Mouse (Mus musculus) lung, embryonic 16.5 days (tissue): Measurements from ENCODE around the gene Kbtbd4. TPM values are rescaled to one million over a fixed set of nuclear protein-coding genes. Genes with fewer than 3 reads are reported as not detected.

ENCODE experiments used
- ATAC-seq: fragments of 200-750 bp; cut with Nextera tagmentation; 2 replicates; pipeline ENCODE4 v1.8.0; 2017; ENCODE audit warnings: low read depth, mild to moderate bottlenecking, moderate library complexity
- H3K27ac ChIP-seq: fragments of 300-500 bp; sonication (generic); 2 replicates; pipeline ENCODE4 v1.5.1; 2014; ENCODE audit warnings: mild to moderate bottlenecking, control low read depth, low read length
- H3K27me3 ChIP-seq: fragments of 300-500 bp; sonication (generic); 2 replicates; pipeline ENCODE4 v1.6.1; 2014; ENCODE audit warnings: low read depth, low read length, mixed read lengths; ENCODE audit not compliant: control insufficient read depth, insufficient read depth
- H3K36me3 ChIP-seq: fragments of 300-500 bp; sonication (generic); 2 replicates; pipeline ENCODE4 v1.6.1; 2014; ENCODE audit warnings: low read length; ENCODE audit not compliant: control insufficient read depth, insufficient read depth
- H3K4me1 ChIP-seq: fragments of 300-500 bp; sonication (generic); replicated peaks from 2 replicates; pipeline ENCODE4 v1.6.1; 2014; ENCODE audit warnings: low read length, mixed read lengths; ENCODE audit not compliant: control insufficient read depth, insufficient read depth
- H3K4me2 ChIP-seq: fragments of 300-500 bp; sonication (generic); 2 replicates; pipeline ENCODE4 v1.6.1; 2014; ENCODE audit warnings: low read depth, low read length, control low read depth
- H3K4me3 ChIP-seq: fragments of 300-500 bp; sonication (generic); 2 replicates; pipeline ENCODE4 v1.5.1; 2014; ENCODE audit warnings: mild to moderate bottlenecking, low read length, control low read depth
- H3K9ac ChIP-seq: fragments of 300-500 bp; sonication (generic); 2 replicates; pipeline ENCODE4 v1.6.1; 2014; ENCODE audit warnings: low read length, control low read depth
- H3K9me3 ChIP-seq: fragments of 300-500 bp; sonication (generic); 2 replicates; pipeline ENCODE4 v1.6.1; 2016; ENCODE audit warnings: low read length; ENCODE audit not compliant: control insufficient read depth
- WGBS: fragments of 180-500 bp; shearing (Covaris S2); extraction: QIAGEN DNeasy Blood & Tissue Kit; methylation state at CpG from one replicate; pipeline ENCODE4 v1.1.7; 2014; 5-methylcytosine and 5-hydroxymethylcytosine counted together
- polyA plus RNA-seq: library from polyadenylated mRNA; unstranded; fragments of >200 nt; fragmentation: Nextera tagmentation; extraction: Ambion mirVana; gene quantifications from 2 replicates; pipeline ENCODE4 v1.2.1, GENCODE M21; 2015

Kbtbd4 gene
- polyA plus RNA-seq, 1 experiment from 2014 or later: 36.5 TPM

GRCm38 (mm10) chr2:90916560-90917232 is 12.2 kb downstream of the Kbtbd4 start:
- ATAC-seq: peak; percentile 23; the same call in 1 of the 2 replicates
- 18% methylated on average over 7 of the region's 7 CpGs for WGBS

GRCm38 (mm10) chr2:90917233-90917998 is 12.9 kb downstream of the Kbtbd4 start:
- WGBS: under 1% methylated on average over 64 of the region's 73 CpGs
- Histone ChIP-seq H3K9ac (peak overlapping the region; percentile 98), H3K36me3 (peaks cover 8% of the 10 kb centered on the region), H3K4me1 (peaks cover 21% of the 10 kb centered on the region), H3K27ac (peak overlapping the region; percentile 92), H3K9me3 (no peaks in the 10 kb centered on the region), H3K4me2 (peak overlapping the region; percentile 93), H3K27me3 (no peaks in the 10 kb centered on the region), H3K4me3 (peak overlapping the region; percentile 76)
- peak; percentile 92 for ATAC-seq

More at GRCm38 (mm10) chr2:90916560-90917232, 12.2 kb downstream of the Kbtbd4 start:
- peak overlapping the region; percentile 98 for H3K9ac ChIP-seq
- H3K27me3 ChIP-seq: no peaks in the 10 kb centered on the region
- H3K4me1 ChIP-seq: peaks cover 21% of the 10 kb centered on the region
- H3K9me3 ChIP-seq: no peaks in the 10 kb centered on the region
- peak overlapping the region; percentile 93 for H3K4me2 ChIP-seq
- peak overlapping the region; percentile 92 for H3K27ac ChIP-seq
- peaks cover 13% of the 10 kb centered on the region for H3K36me3 ChIP-seq
- H3K4me3 ChIP-seq: peak overlapping the region; percentile 76

- Histone ChIP-seq H3K9ac (peak overlapping the region; percentile 98), H3K4me1 (peaks cover 21% of the 10 kb centered on the region), H3K27ac (peak overlapping the region; percentile 92), H3K36me3 (peaks cover 2% of the 10 kb centered on the region; the same call in 1 of the 2 replicates), H3K9me3 (no peaks in the 10 kb centered on the region), H3K4me2 (peak overlapping the region; percentile 93), H3K4me3 (peak overlapping the region; percentile 76), H3K27me3 (no peaks in the 10 kb centered on the region)
- 13% methylated on average over 12 of the region's 16 CpGs for WGBS
- peak; percentile 65 for ATAC-seq
Observed at GRCm38 (mm10) chr2:90917999-90918698, 13.6 kb downstream of the Kbtbd4 start.

GRCm38 (mm10) chr2:90921178-90921577 is 16.6 kb downstream of the Kbtbd4 start:
- WGBS: 48% methylated on average over 1 of the region's 1 CpGs
- Histone ChIP-seq H3K27me3 (no peaks in the 10 kb centered on the region), H3K27ac (no peak overlapping the region), H3K9ac (no peak overlapping the region), H3K4me1 (peaks cover 9% of the 10 kb centered on the region), H3K36me3 (no peaks in the 10 kb centered on the region), H3K4me3 (no peak overlapping the region), H3K9me3 (no peaks in the 10 kb centered on the region), H3K4me2 (no peak overlapping the region)
- no peak for ATAC-seq

GRCm38 (mm10) chr2:90922636-90923035 is 18.1 kb downstream of the Kbtbd4 start:
- Histone ChIP-seq H3K9me3 (no peaks in the 10 kb centered on the region), H3K27ac (no peak overlapping the region), H3K36me3 (no peaks in the 10 kb centered on the region), H3K4me1 (peaks cover 4% of the 10 kb centered on the region; the same call in 1 of the 2 replicates), H3K4me3 (no peak overlapping the region), H3K9ac (no peak overlapping the region), H3K4me2 (no peak overlapping the region), H3K27me3 (no peaks in the 10 kb centered on the region)
- 89% methylated on average over 2 of the region's 2 CpGs for WGBS
- no peak for ATAC-seq

- no peaks in the 10 kb centered on the region for H3K36me3 ChIP-seq
- no peaks in the 10 kb centered on the region for H3K27me3 ChIP-seq
- ATAC-seq: no peak
- H3K4me1 ChIP-seq: no peaks in the 10 kb centered on the region
- H3K9me3 ChIP-seq: no peaks in the 10 kb centered on the region
- H3K4me2 ChIP-seq: no peak overlapping the region
- no peak overlapping the region for H3K27ac ChIP-seq
- no peak overlapping the region for H3K4me3 ChIP-seq
- WGBS: 80% methylated on average over 13 of the region's 13 CpGs
- H3K9ac ChIP-seq: no peak overlapping the region
Observed at GRCm38 (mm10) chr2:90928566-90928965, 24.0 kb downstream of the Kbtbd4 start.

GRCm38 (mm10) chr2:90931829-90932228 is 27.3 kb downstream of the Kbtbd4 start:
- ATAC-seq: no peak

GRCm38 (mm10) chr2:90932273-90932672 is 27.7 kb downstream of the Kbtbd4 start:
- H3K27ac ChIP-seq: no peak overlapping the region
- H3K4me3 ChIP-seq: no peak overlapping the region
- H3K4me2 ChIP-seq: no peak overlapping the region
- no peaks in the 10 kb centered on the region for H3K4me1 ChIP-seq
- no peak for ATAC-seq
- H3K9ac ChIP-seq: no peak overlapping the region
- no peaks in the 10 kb centered on the region for H3K36me3 ChIP-seq
- no peaks in the 10 kb centered on the region for H3K9me3 ChIP-seq
- WGBS: 65% methylated on average over 2 of the region's 2 CpGs
- no peaks in the 10 kb centered on the region for H3K27me3 ChIP-seq

More at GRCm38 (mm10) chr2:90931829-90932228, 27.3 kb downstream of the Kbtbd4 start:
- no peak overlapping the region for H3K27ac ChIP-seq
- WGBS: 32% methylated on average over 8 of the region's 8 CpGs
- no peaks in the 10 kb centered on the region for H3K4me1 ChIP-seq
- H3K36me3 ChIP-seq: no peaks in the 10 kb centered on the region
- no peak overlapping the region for H3K4me3 ChIP-seq
- H3K27me3 ChIP-seq: no peaks in the 10 kb centered on the region
- no peaks in the 10 kb centered on the region for H3K9me3 ChIP-seq
- no peak overlapping the region for H3K9ac ChIP-seq
- no peak overlapping the region for H3K4me2 ChIP-seq

- Histone ChIP-seq H3K9ac (no peak overlapping the region), H3K27me3 (no peaks in the 10 kb centered on the region), H3K27ac (no peak overlapping the region), H3K4me3 (no peak overlapping the region), H3K4me1 (peaks cover 15% of the 10 kb centered on the region), H3K9me3 (no peaks in the 10 kb centered on the region), H3K36me3 (no peaks in the 10 kb centered on the region), H3K4me2 (no peak overlapping the region)
- WGBS: 69% methylated on average over 3 of the region's 3 CpGs
- no peak for ATAC-seq
Observed at GRCm38 (mm10) chr2:90938362-90938761, 33.8 kb downstream of the Kbtbd4 start.
